Mouse (Mus musculus): ENCODE data around the gene Hebp2. TPM values are rescaled to one million over a fixed set of nuclear protein-coding genes. Genes with fewer than 3 reads are reported as not detected.

The Hebp2 gene
- polyA plus RNA-seq, 1 experiment = 14.3 TPM

DNA sequence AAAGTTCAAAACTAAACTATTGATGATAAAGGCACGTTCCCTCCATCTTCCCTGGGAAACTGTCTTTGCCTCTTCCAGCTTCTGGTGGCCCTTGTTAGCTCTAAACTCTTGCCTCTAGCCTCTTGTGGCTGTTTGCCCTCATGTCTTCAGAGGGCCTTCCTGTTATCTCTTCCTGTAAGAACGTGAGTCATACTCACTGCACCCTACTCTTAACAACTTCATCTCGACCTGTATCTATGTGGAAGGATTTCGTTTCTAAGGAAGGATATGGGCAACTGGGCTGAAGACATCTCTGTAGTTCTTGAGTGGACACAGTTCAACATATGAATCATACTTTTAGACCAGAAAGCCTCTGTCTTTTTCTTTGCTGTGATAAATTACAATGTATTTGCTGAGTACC lies 53.9 kb downstream of the Hebp2 start:
- H3K4me3 ChIP-seq (ENCODE audit: low read depth, low read length) = no peak overlapping the region
- no peaks in the 10 kb centered on the region for H3K27me3 ChIP-seq (ENCODE audit: control insufficient read depth, insufficient read depth, low read length, poor library complexity, severe bottlenecking)
- H3K9me3 ChIP-seq (replicated peaks; ENCODE audit: control insufficient read depth, insufficient read depth, low read length, poor library complexity, severe bottlenecking) = no peaks in the 10 kb centered on the region
- no peaks in the 10 kb centered on the region for H3K36me3 ChIP-seq (ENCODE audit: control insufficient read depth, insufficient read depth, low read length, poor library complexity, severe bottlenecking)
- no peak overlapping the region for H3K9ac ChIP-seq (ENCODE audit: low read depth, poor library complexity, severe bottlenecking)
- H3K27ac ChIP-seq (ENCODE audit: insufficient read depth, low read length) = no peak overlapping the region
- TF ChIP-seq EP300 (IDR thresholded peaks at IDR 0.05; ENCODE audit: insufficient read depth, low read depth, low read length) (no peak), CTCF (IDR thresholded peaks at IDR 0.05; ENCODE audit: low read depth, low read length) (no peak), POLR2A (IDR thresholded peaks at IDR 0.05; ENCODE audit: insufficient read depth, low read length) (no peak)
- peaks cover under 1% of the 10 kb centered on the region for H3K4me1 ChIP-seq (ENCODE audit: control insufficient read depth, insufficient read depth, low read length)

DNA sequence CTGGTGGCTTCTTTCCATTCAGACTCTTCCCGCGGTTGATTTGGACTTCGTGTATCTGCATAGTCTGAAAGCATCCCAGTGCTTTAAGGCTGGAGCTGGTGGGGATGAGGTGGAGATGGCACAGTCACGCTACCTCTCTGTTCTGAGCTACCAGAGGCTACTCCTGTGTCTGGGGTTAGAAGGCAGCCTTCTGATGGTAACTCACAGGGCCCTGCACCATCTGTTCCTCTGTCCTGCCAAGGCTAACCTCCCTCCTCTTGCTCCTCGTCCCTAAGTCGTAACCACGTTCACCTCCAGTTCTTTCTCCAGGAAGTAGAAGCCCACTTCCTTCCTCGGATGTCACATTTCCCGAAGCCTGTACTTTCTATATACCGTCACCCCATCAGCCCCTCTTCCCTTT lies 55.9 kb downstream of the Hebp2 start:
- Histone ChIP-seq H3K27me3 (ENCODE audit: control insufficient read depth, insufficient read depth, low read length, poor library complexity, severe bottlenecking) (no peaks in the 10 kb centered on the region), H3K36me3 (ENCODE audit: control insufficient read depth, insufficient read depth, low read length, poor library complexity, severe bottlenecking) (no peaks in the 10 kb centered on the region), H3K27ac (ENCODE audit: insufficient read depth, low read length) (no peak overlapping the region), H3K4me3 (ENCODE audit: low read depth, low read length) (no peak overlapping the region), H3K9ac (ENCODE audit: low read depth, poor library complexity, severe bottlenecking) (no peak overlapping the region), H3K4me1 (ENCODE audit: control insufficient read depth, insufficient read depth, low read length) (no peaks in the 10 kb centered on the region), H3K9me3 (replicated peaks; ENCODE audit: control insufficient read depth, insufficient read depth, low read length, poor library complexity, severe bottlenecking) (no peaks in the 10 kb centered on the region)
- TF ChIP-seq POLR2A (IDR thresholded peaks at IDR 0.05; ENCODE audit: insufficient read depth, low read length) (no peak), CTCF (IDR thresholded peaks at IDR 0.05; ENCODE audit: low read depth, low read length) (no peak), EP300 (IDR thresholded peaks at IDR 0.05; ENCODE audit: insufficient read depth, low read depth, low read length) (no peak)

Other genes with a start within 250 kb of the Hebp2 start
- 26.9 and 28.1 TPM in 2 replicates for gene Nhsl1, start 227.1 kb downstream of the Hebp2 start, polyA plus RNA-seq (2011; ENCODE audit: insufficient read depth, insufficient read length, low read depth, missing spikeins)
- 4.8 and 5.0 TPM in 2 replicates for gene Arfgef3, start 197.9 kb upstream of the Hebp2 start, polyA plus RNA-seq (2011; ENCODE audit: insufficient read depth, insufficient read length, low read depth, missing spikeins)
- gene Gm4922, start 240.7 kb upstream of the Hebp2 start, polyA plus RNA-seq (2011; ENCODE audit: insufficient read depth, insufficient read length, low read depth, missing spikeins) = not detected in 2 replicates